Mouse (Mus musculus) bone marrow macrophage, adult 2 months (primary cell): ENCODE results near the gene Zbed4. TPM values are rescaled to one million over a fixed set of nuclear protein-coding genes. Genes with fewer than 3 reads are reported as not detected.

Experiments used
- H3K27ac ChIP-seq: 2 replicates; pipeline ENCODE4 v1.5.1; 2012; ENCODE audit warnings: low read depth, low read length; ENCODE audit not compliant: insufficient read depth
- H3K4me1 ChIP-seq: 2 replicates; pipeline ENCODE4 v1.6.1; 2012; ENCODE audit warnings: low read length; ENCODE audit not compliant: control insufficient read depth, insufficient read depth
- H3K4me3 ChIP-seq: 2 replicates; pipeline ENCODE4 v1.5.1; 2012; ENCODE audit warnings: mild to moderate bottlenecking, low read length, moderate library complexity; ENCODE audit not compliant: insufficient read depth
- CTCF ChIP-seq: IDR thresholded peaks from 2 replicates; pipeline ENCODE4 v1.5.1; 2012; ENCODE audit warnings: low read depth, mild to moderate bottlenecking, low read length, moderate library complexity
- POLR2A ChIP-seq: IDR thresholded peaks from 2 replicates; pipeline ENCODE4 v1.6.1; 2012; ENCODE audit warnings: mild to moderate bottlenecking, low read depth, low read length, borderline replicate concordance
- polyA plus RNA-seq: library from polyadenylated mRNA; stranded (reverse); fragments of >200 nt; gene quantifications from 2 replicates; pipeline ENCODE4 v1.2.4, GENCODE M21; 2012; ENCODE audit not compliant: missing spikeins, insufficient read depth, insufficient read length

Gene Zbed4
- polyA plus RNA-seq, 1 experiment: 18.1 TPM

DNA sequence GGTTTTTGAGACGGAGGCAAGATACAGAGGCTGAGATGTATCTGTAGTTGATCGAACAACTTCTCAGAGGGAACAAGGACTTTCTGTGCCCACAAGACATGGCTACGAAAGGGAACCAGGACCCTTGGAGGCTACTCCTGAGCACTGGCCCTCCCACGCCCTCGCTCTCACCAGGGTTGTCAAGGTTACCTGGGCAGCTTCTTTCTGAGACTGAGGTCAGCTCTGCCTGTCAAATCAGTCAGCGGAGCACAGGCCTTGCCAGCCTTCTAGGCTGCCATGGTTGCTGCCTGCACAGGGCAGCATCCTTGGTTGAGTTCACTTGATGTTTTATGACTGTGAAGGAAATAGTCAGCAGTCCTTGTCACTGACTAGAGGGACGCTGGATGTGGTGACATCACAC is 71.1 kb downstream of the Zbed4 start:
- Histone ChIP-seq H3K27ac (no peak overlapping the region), H3K4me1 (peaks cover 7% of the 10 kb centered on the region), H3K4me3 (no peak overlapping the region)
- TF ChIP-seq POLR2A (no peak), CTCF (no peak)

- TF ChIP-seq CTCF (no peak), POLR2A (no peak)
- H3K4me3 ChIP-seq: no peak overlapping the region
- H3K4me1 ChIP-seq: peaks cover 5% of the 10 kb centered on the region
- H3K27ac ChIP-seq: no peak overlapping the region
Measured at GRCm38 (mm10) chr15:88823376-88823775, 71.9 kb downstream of the Zbed4 start.

- TF ChIP-seq POLR2A: no peak
- TF ChIP-seq CTCF: no peak
- Histone ChIP-seq H3K4me1 (no peaks in the 10 kb centered on the region), H3K4me3 (no peak overlapping the region), H3K27ac (no peak overlapping the region)
Measured at GRCm38 (mm10) chr15:88827466-88827865, 76.0 kb downstream of the Zbed4 start.

DNA sequence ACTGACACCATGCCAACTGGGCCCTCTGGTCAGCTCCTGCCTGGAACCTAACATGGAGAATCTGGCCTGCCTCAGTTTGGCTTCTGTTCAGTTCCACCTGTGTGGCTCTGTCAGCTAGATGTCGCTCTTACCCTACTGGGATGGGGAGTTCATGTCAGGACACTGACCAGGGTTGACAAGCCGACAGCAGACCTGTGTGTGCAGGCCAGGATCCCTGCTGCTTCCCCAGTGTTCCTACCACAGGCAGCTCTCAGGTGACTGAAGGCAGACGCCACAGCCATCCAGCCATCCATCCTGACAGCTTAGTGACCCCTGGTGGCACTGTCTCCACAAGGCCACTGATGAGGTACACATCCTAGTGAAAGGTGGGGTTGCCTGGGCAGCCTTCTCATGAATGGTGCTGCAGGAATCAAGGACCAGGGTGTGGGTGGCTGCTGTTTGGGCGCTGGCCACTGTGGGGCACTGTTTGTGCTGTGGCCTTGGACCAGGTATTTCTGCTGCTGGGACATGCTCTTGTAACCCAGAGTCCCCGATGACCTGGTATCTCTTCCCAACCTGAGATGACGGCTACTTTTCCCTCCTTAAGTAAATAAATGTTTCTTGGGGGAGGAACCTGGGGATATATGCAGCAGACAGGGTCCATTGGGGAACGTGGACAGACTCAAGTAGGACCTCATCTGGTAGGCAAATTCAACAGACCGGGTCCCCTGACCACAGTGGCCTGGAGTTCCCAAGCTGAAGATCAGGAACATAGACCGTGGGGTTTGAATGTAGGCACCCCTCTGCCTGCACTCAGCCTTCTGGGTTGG is 76.7 kb downstream of the Zbed4 start:
- no peak overlapping the region for H3K27ac ChIP-seq
- TF ChIP-seq CTCF (no peak; the same call in 1 of the 2 replicates), POLR2A (no peak)
- no peak overlapping the region for H3K4me3 ChIP-seq
- no peaks in the 10 kb centered on the region for H3K4me1 ChIP-seq

GRCm38 (mm10) chr15:88828800-88829705 is 77.6 kb downstream of the Zbed4 start:
- TF ChIP-seq CTCF (peak; percentile 45; the same call in 1 of the 2 replicates), POLR2A (no peak)
- Histone ChIP-seq H3K4me3 (no peak overlapping the region), H3K27ac (no peak overlapping the region)

DNA sequence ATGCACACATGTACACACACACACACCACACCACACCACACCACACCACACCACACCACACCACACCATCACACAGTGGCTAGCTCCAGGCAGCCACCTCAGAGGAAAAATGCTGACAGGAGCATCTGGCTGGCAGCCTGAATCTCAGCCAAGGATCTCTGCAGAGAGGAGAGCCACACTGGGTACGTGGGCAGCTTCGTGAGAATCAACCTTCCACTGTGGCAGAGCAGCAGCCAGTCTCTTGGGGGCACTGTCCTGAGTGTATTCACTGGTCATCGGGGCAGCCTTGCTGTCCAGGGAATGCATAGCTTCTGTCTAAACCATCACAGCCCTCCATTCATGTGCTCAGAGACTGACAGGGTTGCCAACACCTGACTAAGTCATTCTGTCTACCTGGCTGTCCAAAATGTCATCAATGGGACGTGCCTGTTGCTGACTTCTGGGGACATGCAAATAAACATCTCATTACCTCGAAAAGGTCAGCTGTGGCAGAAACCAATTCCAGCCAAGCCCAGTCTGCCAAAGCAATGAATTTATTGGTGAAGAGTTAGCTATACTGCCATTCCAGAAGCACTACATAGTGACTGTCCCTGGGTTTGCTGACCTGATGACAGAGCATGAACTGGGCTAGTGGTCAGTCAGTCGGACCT is 78.5 kb downstream of the Zbed4 start:
- TF ChIP-seq POLR2A (no peak), CTCF (no peak)

More at GRCm38 (mm10) chr15:88828800-88829705, 77.6 kb downstream of the Zbed4 start:
- H3K4me1 ChIP-seq: no peaks in the 10 kb centered on the region

DNA sequence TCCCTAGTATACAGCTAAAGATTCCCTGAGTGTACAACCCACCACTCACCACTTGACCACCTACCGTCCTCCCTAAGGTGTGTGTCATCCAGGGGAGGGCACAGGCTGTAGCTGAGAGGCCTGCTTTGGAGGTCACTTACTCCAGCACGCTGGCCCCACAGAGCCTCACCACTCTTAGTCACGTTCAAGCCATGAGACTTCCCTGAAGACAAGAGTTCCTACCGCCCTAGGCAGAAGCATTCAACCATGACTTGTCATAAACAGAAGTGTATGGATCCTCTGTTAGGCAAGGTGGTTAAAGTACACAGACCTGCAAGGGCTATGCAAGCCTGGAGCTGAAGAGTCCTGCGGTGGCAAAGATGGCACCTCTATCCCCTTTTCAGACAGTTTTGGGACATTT is 79.2 kb downstream of the Zbed4 start:
- no peaks in the 10 kb centered on the region for H3K4me1 ChIP-seq
- no peak for TF ChIP-seq CTCF
- no peak for TF ChIP-seq POLR2A
- no peak overlapping the region for H3K27ac ChIP-seq
- no peak overlapping the region for H3K4me3 ChIP-seq

More for the DNA sequence above, 78.5 kb downstream of the Zbed4 start:
- Histone ChIP-seq H3K4me1 (no peaks in the 10 kb centered on the region), H3K4me3 (no peak overlapping the region), H3K27ac (no peak overlapping the region)

- Histone ChIP-seq H3K4me1 (no peaks in the 10 kb centered on the region), H3K4me3 (no peak overlapping the region), H3K27ac (no peak overlapping the region)
- no peak for TF ChIP-seq POLR2A
- no peak for TF ChIP-seq CTCF
Measured at GRCm38 (mm10) chr15:88831482-88831881, 80.0 kb downstream of the Zbed4 start.

- Histone ChIP-seq H3K4me1 (no peaks in the 10 kb centered on the region), H3K4me3 (no peak overlapping the region), H3K27ac (no peak overlapping the region)
- TF ChIP-seq POLR2A (no peak), CTCF (no peak)
Measured at GRCm38 (mm10) chr15:88832536-88832935, 81.1 kb downstream of the Zbed4 start.

Other genes starting within 250 kb of the Zbed4 start
- gene Zdhhc25, start 151.4 kb upstream of the Zbed4 start, polyA plus RNA-seq: not detected in 2 replicates
- 42.1 and 44.9 TPM in 2 replicates for gene Brd1, start 17.4 kb upstream of the Zbed4 start, polyA plus RNA-seq
- 10.2 and 10.3 TPM in 2 replicates for gene Alg12, start 67.7 kb downstream of the Zbed4 start, polyA plus RNA-seq
- 23.0 and 24.4 TPM in 2 replicates for gene Creld2, start 68.0 kb downstream of the Zbed4 start, polyA plus RNA-seq
- gene Pim3, start 110.5 kb downstream of the Zbed4 start, polyA plus RNA-seq: 9.2 and 9.9 TPM in 2 replicates
- gene Ttll8, start 202.8 kb downstream of the Zbed4 start, polyA plus RNA-seq: not detected in 2 replicates
- gene Mlc1, start 227.3 kb downstream of the Zbed4 start, polyA plus RNA-seq: not detected in 2 replicates
- not detected in 2 replicates for gene Mov10l1, start 231.2 kb downstream of the Zbed4 start, polyA plus RNA-seq